Comparison of ENCODE assay signal across 25 mouse cellular contexts in the genomic region with DNA sequence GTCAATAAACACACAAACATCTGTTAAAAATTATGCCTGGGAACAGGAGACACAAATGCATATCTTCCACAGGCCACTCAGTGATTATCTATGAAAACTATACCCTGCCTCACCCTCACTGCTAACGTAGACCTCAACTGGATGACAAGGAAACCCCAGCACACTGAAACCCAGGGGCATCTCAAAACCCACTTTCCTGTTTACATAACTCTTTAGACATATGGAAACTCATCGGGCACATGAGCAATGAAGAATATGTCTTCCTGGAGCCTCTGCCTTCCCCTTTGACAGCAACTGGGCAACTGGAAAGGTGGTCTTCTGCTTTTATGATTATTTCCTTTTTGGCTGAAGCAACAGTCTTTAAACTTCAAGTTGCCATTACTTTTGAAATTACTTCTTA.
"Had no signal": no experiment of that assay in that cellular context is flagged by ENCODE, and none has a peak within 500 bp of the region (broad histone marks: within the 10 kb centered on the region; RNA-seq: fewer than 3 reads in every experiment).

No protein-coding gene starts in this region.

- ATAC-seq: hindbrain, postnatal 0 days; intestine, postnatal 0 days; liver, embryonic 12.5 days had no signal

- H3K4me3 ChIP-seq: gastrocnemius, adult 2 months; heart, adult 2 months; heart, embryonic 13.5 days; heart, embryonic 15.5 days; hindbrain, embryonic 10.5 days; hindbrain, embryonic 12.5 days; layer of hippocampus, adult 2 months; left cerebral cortex, adult 2 months; limb, embryonic 13.5 days; limb, embryonic 15.5 days; liver, embryonic 12.5 days; liver, embryonic 15.5 days had no signal

- H3K9ac ChIP-seq: heart, embryonic 13.5 days; heart, embryonic 15.5 days; hindbrain, embryonic 12.5 days; hindbrain, embryonic 14.5 days; limb, embryonic 13.5 days; limb, embryonic 15.5 days; liver, embryonic 12.5 days; liver, embryonic 15.5 days had no signal

- H3K4me1 ChIP-seq: heart, embryonic 15.5 days; hindbrain, embryonic 12.5 days had no signal

- H3K27ac ChIP-seq: gastrocnemius, adult 2 months; heart, adult 2 months; heart, embryonic 13.5 days; heart, embryonic 15.5 days; hindbrain, embryonic 10.5 days; hindbrain, embryonic 12.5 days; hindbrain, embryonic 14.5 days; hindbrain, postnatal 0 days; layer of hippocampus, adult 2 months; left cerebral cortex, adult 2 months; limb, embryonic 13.5 days; limb, embryonic 15.5 days; liver, embryonic 12.5 days; liver, embryonic 15.5 days had no signal

- H3K36me3 ChIP-seq: heart, embryonic 13.5 days; heart, embryonic 15.5 days; hindbrain, embryonic 10.5 days; hindbrain, embryonic 12.5 days; limb, embryonic 13.5 days; limb, embryonic 15.5 days; liver, embryonic 12.5 days; liver, embryonic 15.5 days had no signal

- H3K27me3 ChIP-seq: heart, embryonic 13.5 days; heart, embryonic 15.5 days; hindbrain, embryonic 12.5 days; limb, embryonic 13.5 days; limb, embryonic 15.5 days; liver, embryonic 12.5 days; liver, embryonic 15.5 days had no signal

- H3K9me3 ChIP-seq: heart, embryonic 13.5 days; heart, embryonic 15.5 days; hindbrain, embryonic 10.5 days; hindbrain, embryonic 12.5 days; limb, embryonic 13.5 days; limb, embryonic 15.5 days; liver, embryonic 12.5 days; liver, embryonic 15.5 days had no signal

- H3K4me2 ChIP-seq: heart, embryonic 11.5 days; heart, embryonic 13.5 days; heart, embryonic 15.5 days; hindbrain, embryonic 12.5 days; hindbrain, embryonic 14.5 days; limb, embryonic 13.5 days; limb, embryonic 15.5 days; liver, embryonic 12.5 days; liver, embryonic 15.5 days had no signal

- DNase-seq: gastrocnemius, adult 2 months; gastrocnemius, postnatal 10 days; gastrocnemius, postnatal 25 days; heart, adult 2 months; heart, postnatal 14 days; heart, postnatal 36 days; kidney, adult 18-20 months; kidney, adult 8-10 months; kidney, postnatal 10 days; kidney, postnatal 4 days; left cerebral cortex, postnatal 4 days had no signal
